Mouse (Mus musculus) adrenal gland, postnatal 10 days (tissue): Measurements from ENCODE around the gene Cd3e. TPM values are rescaled to one million over a fixed set of nuclear protein-coding genes. Genes with fewer than 3 reads are reported as not detected.
"Not testable (repeated sequence)": the region's sequence is repeated elsewhere in the genome, so short reads cannot be mapped to it uniquely, and the experiment has no call there.

Experiments used
- DNase-seq: peaks from one replicate; pipeline ENCODE4 v3.0.0; 2021; ENCODE audit warnings: mixed read lengths
- long read RNA-seq, 2 experiments: library from polyadenylated mRNA; stranded (forward); transcript quantifications; one replicate each; pipeline ENCODE4 v2.0.0; 2021
- total RNA-seq, 2 experiments: library from RNA; stranded (reverse); gene quantifications; 2 replicates each; pipeline ENCODE4 v1.2.3; 2021

Gene Cd3e
- 1 to 10 TPM; 6.7 to 7.3 TPM for total RNA-seq
- long read RNA-seq, experiment 1, partial matches to known transcripts: 0 of 1 reads
- long read RNA-seq, experiment 1, other reads (novel, unspliced or antisense): 1 of 1 reads
- long read RNA-seq, experiment 2: 0 reads

GRCm38 (mm10) chr9:45009180-45010078 lies at the start of gene Cd3e:
Gene Cd3e (minus strand): TSS chr9:45009627.
- DNase-seq: no peak

- no peak for DNase-seq
Observed at GRCm38 (mm10) chr9:45058304-45058940, 49.0 kb upstream of the Cd3e start.

- DNase-seq: peak; percentile 88
Observed at GRCm38 (mm10) chr9:45055082-45055713, 45.8 kb upstream of the Cd3e start, which contains the start of gene Mpzl3. Gene Mpzl3 (plus strand): TSS chr9:45055186.

- no peak for DNase-seq
Observed at GRCm38 (mm10) chr9:45050301-45050700, 40.9 kb upstream of the Cd3e start.

GRCm38 (mm10) chr9:45049731-45050130 lies 40.3 kb upstream of the Cd3e start:
- no peak for DNase-seq

GRCm38 (mm10) chr9:45048511-45048910 lies 39.1 kb upstream of the Cd3e start:
- peak; percentile 10 for DNase-seq

- no peak for DNase-seq
Observed at GRCm38 (mm10) chr9:45046973-45047372, 37.5 kb upstream of the Cd3e start.

- peak; percentile 29 for DNase-seq
Observed at GRCm38 (mm10) chr9:45042947-45043346, 33.5 kb upstream of the Cd3e start.

- peak; percentile 74 for DNase-seq
Observed at GRCm38 (mm10) chr9:45042056-45042720, 32.8 kb upstream of the Cd3e start.

GRCm38 (mm10) chr9:45041131-45041838 lies 31.9 kb upstream of the Cd3e start:
- peak; percentile 69 for DNase-seq

GRCm38 (mm10) chr9:45040066-45040845 lies 30.8 kb upstream of the Cd3e start:
- peak; percentile 67 for DNase-seq

GRCm38 (mm10) chr9:45039499-45039898 lies 30.1 kb upstream of the Cd3e start, which contains the start of gene Mpzl2:
Gene Mpzl2 (plus strand): TSS chr9:45039799.
- no peak for DNase-seq

GRCm38 (mm10) chr9:45037803-45038202 lies 28.4 kb upstream of the Cd3e start:
- DNase-seq: not testable (repeated sequence)

- DNase-seq: no peak
Observed at GRCm38 (mm10) chr9:45034526-45034925, 25.1 kb upstream of the Cd3e start.

GRCm38 (mm10) chr9:45032261-45032660 lies 22.8 kb upstream of the Cd3e start:
- DNase-seq: no peak

- DNase-seq: no peak
Observed at GRCm38 (mm10) chr9:45030341-45030740, 20.9 kb upstream of the Cd3e start.

GRCm38 (mm10) chr9:45027376-45027775 lies 17.9 kb upstream of the Cd3e start:
- DNase-seq: no peak

GRCm38 (mm10) chr9:45024187-45024586 lies 14.8 kb upstream of the Cd3e start:
- no peak for DNase-seq

- no peak for DNase-seq
Observed at GRCm38 (mm10) chr9:45023638-45024037, 14.2 kb upstream of the Cd3e start.

- peak; percentile 78 for DNase-seq
Observed at GRCm38 (mm10) chr9:45022800-45023199, 13.4 kb upstream of the Cd3e start.
